Mouse (Mus musculus): ENCODE measurements around the gene Zbtb39. TPM values are rescaled to one million over a fixed set of nuclear protein-coding genes. Genes with fewer than 3 reads are reported as not detected.

The Zbtb39 gene
- polyA plus RNA-seq (2012; rRNA removed), result 6.9 and 7.8 TPM in 2 replicates

GRCm38 (mm10) chr10:127739083-127739660 lies at the start of gene Zbtb39:
TSS of gene Zbtb39 (plus strand) at chr10:127739538.

GRCm38 (mm10) chr10:127704766-127705220 lies 34.5 kb upstream of the Zbtb39 start, which contains the start of gene Myo1a:
TSS of gene Myo1a (plus strand) at chr10:127705170.

GRCm38 (mm10) chr10:127724178-127724577 lies 15.2 kb upstream of the Zbtb39 start, which contains the start of gene Tac2:
TSS of gene Tac2 (plus strand) at chr10:127724478.

GRCm38 (mm10) chr10:127751548-127751947 lies 12.2 kb downstream of the Zbtb39 start, which contains the start of gene Gpr182:
TSS of gene Gpr182 (minus strand) at chr10:127751732.

GRCm38 (mm10) chr10:127759181-127760110 lies 20.1 kb downstream of the Zbtb39 start, which contains the start of the genes Rdh1 and Rdh16f1:
TSS of gene Rdh1 (plus strand) at chr10:127759721.
TSS of gene Rdh16f1 (plus strand) at chr10:127759787.

GRCm38 (mm10) chr10:127776011-127776410 lies 36.7 kb downstream of the Zbtb39 start, which contains the start of gene Rdh9:
TSS of gene Rdh9 (plus strand) at chr10:127776386.

Other genes starting within 250 kb of the Zbtb39 start
- 0.13 and 1.0 TPM in 2 replicates for gene Stac3, start 237.9 kb upstream of the Zbtb39 start, polyA plus RNA-seq (2012; rRNA removed)
- gene Ndufa4l2, start 224.6 kb upstream of the Zbtb39 start, polyA plus RNA-seq (2012; rRNA removed), result 8.9 and 10.9 TPM in 2 replicates
- 40.7 and 44.2 TPM in 2 replicates for gene Shmt2, start 217.1 kb upstream of the Zbtb39 start, polyA plus RNA-seq (2012; rRNA removed)
- gene Nxph4, start 205.0 kb upstream of the Zbtb39 start, polyA plus RNA-seq (2012; rRNA removed), result 0.10 and 0.34 TPM in 2 replicates
- 138 and 148 TPM in 2 replicates for gene Lrp1, start 118.4 kb upstream of the Zbtb39 start, polyA plus RNA-seq (2012; rRNA removed)
- gene Stat6, start 96.6 kb upstream of the Zbtb39 start, polyA plus RNA-seq (2012; rRNA removed), result 65.8 and 79.3 TPM in 2 replicates
- gene Nemp1, start 72.6 kb upstream of the Zbtb39 start, polyA plus RNA-seq (2012; rRNA removed), result 2.4 TPM in 2 replicates
- 14.5 and 15.4 TPM in 2 replicates for gene Nab2, start 71.0 kb upstream of the Zbtb39 start, polyA plus RNA-seq (2012; rRNA removed)
- 132 and 140 TPM in 2 replicates for gene Myo1a, start 34.4 kb upstream of the Zbtb39 start, polyA plus RNA-seq (2012; rRNA removed)
- not detected in 2 replicates for gene Tac2, start 15.1 kb upstream of the Zbtb39 start, polyA plus RNA-seq (2012; rRNA removed)
- gene Gpr182, start 12.2 kb downstream of the Zbtb39 start, polyA plus RNA-seq (2012; rRNA removed), result 1.7 TPM in 2 replicates
- gene Rdh1, start 20.2 kb downstream of the Zbtb39 start, polyA plus RNA-seq (2012; rRNA removed), result 0.21 and 0.34 TPM in 2 replicates
- 0.12 and 1.0 TPM in 2 replicates for gene Rdh16f1, start 20.2 kb downstream of the Zbtb39 start, polyA plus RNA-seq (2012; rRNA removed)
- gene Rdh9, start 36.8 kb downstream of the Zbtb39 start, polyA plus RNA-seq (2012; rRNA removed), result 7.8 and 13.4 TPM in 2 replicates
- 11.2 and 12.1 TPM in 2 replicates for gene Rdh16, start 61.6 kb downstream of the Zbtb39 start, polyA plus RNA-seq (2012; rRNA removed)
- 0.10 and 0.49 TPM in 2 replicates for gene Rdh19, start 110.4 kb downstream of the Zbtb39 start, polyA plus RNA-seq (2012; rRNA removed)
- 0.31 and 1.4 TPM in 2 replicates for gene Rdh16f2, start 126.9 kb downstream of the Zbtb39 start, polyA plus RNA-seq (2012; rRNA removed)
- gene Rdh7, start 149.3 kb downstream of the Zbtb39 start, polyA plus RNA-seq (2012; rRNA removed), result 0.06 and 0.08 TPM in 2 replicates
- gene Sdr9c7, start 159.0 kb downstream of the Zbtb39 start, polyA plus RNA-seq (2012; rRNA removed), result 0.27 TPM in 1 of 2 replicates, not detected in the other